Mouse (Mus musculus) kidney, postnatal 0 days (tissue): ENCODE measurements around the gene Fn1. TPM values are rescaled to one million over a fixed set of nuclear protein-coding genes. Genes with fewer than 3 reads are reported as not detected.

ENCODE experiments used
- ATAC-seq: fragments of 200-750 bp; cut with Nextera tagmentation; replicated peaks from 2 replicates; pipeline ENCODE4 v1.8.0; 2017; ENCODE audit warnings: low read depth, moderate number of reproducible peaks, moderate TSS enrichment, moderate library complexity; ENCODE audit not compliant: low FRiP score
- DNase-seq: peaks from one replicate; pipeline ENCODE4 v3.0.0-alpha.2; 2016; ENCODE audit warnings: low spot score
- H3K27ac ChIP-seq: fragments of 300-500 bp; sonication (generic); 2 replicates; pipeline ENCODE4 v1.5.1; 2014; ENCODE audit warnings: mild to moderate bottlenecking
- H3K27me3 ChIP-seq: fragments of 300-500 bp; sonication (generic); 2 replicates; pipeline ENCODE4 v1.6.1; 2014; ENCODE audit warnings: low read length, mixed read lengths; ENCODE audit not compliant: insufficient read depth
- H3K36me3 ChIP-seq: fragments of 300-500 bp; sonication (generic); 2 replicates; pipeline ENCODE4 v1.6.1; 2014; ENCODE audit warnings: low read length, mixed read lengths; ENCODE audit not compliant: insufficient read depth
- H3K4me1 ChIP-seq: fragments of 300-500 bp; sonication (generic); replicated peaks from 2 replicates; pipeline ENCODE4 v1.6.1; 2014; ENCODE audit warnings: antibody characterized with exemption, low read length, mixed read lengths; ENCODE audit not compliant: insufficient read depth
- H3K4me2 ChIP-seq: fragments of 300-500 bp; sonication (generic); 2 replicates; pipeline ENCODE4 v1.6.1; 2014; ENCODE audit warnings: mild to moderate bottlenecking, low read length, moderate library complexity, mixed read lengths
- H3K4me3 ChIP-seq: fragments of 300-500 bp; sonication (generic); replicated peaks from 2 replicates; pipeline ENCODE4 v1.5.1; 2014; ENCODE audit warnings: low read depth, low read length
- H3K9ac ChIP-seq: fragments of 300-500 bp; sonication (generic); 2 replicates; pipeline ENCODE4 v1.6.1; 2014; ENCODE audit warnings: low read depth, low read length
- H3K9me3 ChIP-seq: fragments of 300-500 bp; sonication (generic); replicated peaks from 2 replicates; pipeline ENCODE4 v1.6.1; 2016; ENCODE audit warnings: low read length, inconsistent platforms, mixed read lengths
- CTCF ChIP-seq: IDR thresholded peaks from 2 replicates; pipeline ENCODE4 v1.5.1; 2016; ENCODE audit warnings: antibody characterized with exemption, low read depth, mild to moderate bottlenecking, moderate library complexity
- WGBS: fragments of 180-500 bp; shearing (Covaris S2); extraction: QIAGEN DNeasy Blood & Tissue Kit; methylation state at CpG from one replicate; pipeline ENCODE4 v1.1.7; 2014; 5-methylcytosine and 5-hydroxymethylcytosine counted together
- polyA plus RNA-seq: library from polyadenylated mRNA; unstranded; fragments of >200 nt; fragmentation: Nextera tagmentation; extraction: Ambion mirVana; gene quantifications from 2 replicates; pipeline ENCODE4 v1.2.1, GENCODE M21; 2015

Fn1 gene
- polyA plus RNA-seq, 1 experiment from 2014 or later: 89.5 TPM

- TF ChIP-seq CTCF: no peak
- Histone ChIP-seq H3K27ac (no peak overlapping the region), H3K9me3 (no peaks in the 10 kb centered on the region), H3K4me2 (no peak overlapping the region), H3K9ac (no peak overlapping the region), H3K36me3 (peaks cover 22% of the 10 kb centered on the region; the same call in 1 of the 2 replicates), H3K27me3 (no peaks in the 10 kb centered on the region), H3K4me1 (0 out of 2 replicates have a peak, but pooled peaks cover 3% of the 10 kb centered on the region), H3K4me3 (no peak overlapping the region)
- DNase-seq (no peak), ATAC-seq (no peak)
- 65% methylated on average over 3 of the region's 3 CpGs for WGBS
Measured at GRCm38 (mm10) chr1:71645999-71646398, 7.0 kb downstream of the Fn1 start.

GRCm38 (mm10) chr1:71645466-71645865 is 7.5 kb downstream of the Fn1 start:
- DNase-seq (no peak), ATAC-seq (no peak)
- Histone ChIP-seq H3K9ac (no peak overlapping the region), H3K27me3 (no peaks in the 10 kb centered on the region), H3K9me3 (no peaks in the 10 kb centered on the region), H3K4me3 (no peak overlapping the region), H3K4me1 (no peaks in the 10 kb centered on the region), H3K36me3 (peaks cover 22% of the 10 kb centered on the region; the same call in 1 of the 2 replicates), H3K27ac (no peak overlapping the region), H3K4me2 (no peak overlapping the region)
- 86% methylated on average over 13 of the region's 13 CpGs for WGBS
- TF ChIP-seq CTCF: no peak

DNA sequence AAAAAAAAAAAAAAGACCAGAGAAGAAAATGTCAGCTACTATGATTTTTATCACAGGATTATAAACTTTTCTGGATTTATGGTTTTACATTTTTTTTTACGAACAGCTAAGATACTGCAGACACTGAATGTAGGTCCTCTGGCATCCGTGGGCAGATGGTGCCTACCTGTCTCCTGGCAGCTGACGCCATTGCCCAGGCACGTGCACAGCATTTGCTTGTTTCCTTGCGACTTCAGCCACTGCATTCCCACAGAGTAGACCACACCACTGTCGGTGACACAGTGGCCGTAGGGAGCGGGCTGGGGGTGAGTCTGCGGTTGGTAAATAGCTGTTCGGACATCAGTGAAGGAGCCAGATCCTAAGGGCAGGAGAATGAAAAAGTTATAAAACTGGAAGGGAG is 10.2 kb downstream of the Fn1 start:
- Histone ChIP-seq H3K4me2 (no peak overlapping the region), H3K9me3 (no peaks in the 10 kb centered on the region), H3K4me3 (no peak overlapping the region), H3K36me3 (peaks cover 26% of the 10 kb centered on the region; the same call in 1 of the 2 replicates), H3K27ac (no peak overlapping the region), H3K4me1 (no peaks in the 10 kb centered on the region), H3K27me3 (no peaks in the 10 kb centered on the region), H3K9ac (no peak overlapping the region)
- no peak for ATAC-seq
- DNase-seq: no peak
- TF ChIP-seq CTCF: no peak
- WGBS: 97% methylated on average over 10 of the region's 10 CpGs

DNA sequence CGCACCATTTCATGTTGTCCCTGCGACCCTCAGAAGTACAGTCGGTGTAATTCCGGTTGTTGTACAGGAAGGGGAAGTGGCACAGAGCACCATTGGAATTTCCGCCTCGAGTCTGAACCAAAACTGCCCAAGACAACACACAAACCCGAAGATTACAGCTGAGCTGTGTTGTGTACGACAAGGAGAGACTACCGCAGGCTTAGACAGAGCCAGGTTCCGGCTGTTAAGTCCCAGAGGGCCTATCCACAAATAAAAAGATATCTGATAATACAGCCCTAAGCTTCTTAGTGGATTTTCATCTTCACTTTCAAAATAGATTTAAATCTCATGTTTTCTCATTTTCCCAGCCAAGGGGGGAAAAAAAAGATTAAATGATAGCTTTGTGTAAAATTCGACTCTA is 11.8 kb downstream of the Fn1 start:
- Histone ChIP-seq H3K9me3 (no peaks in the 10 kb centered on the region), H3K4me3 (no peak overlapping the region), H3K4me1 (no peaks in the 10 kb centered on the region), H3K27ac (no peak overlapping the region), H3K9ac (no peak overlapping the region), H3K4me2 (no peak overlapping the region), H3K27me3 (no peaks in the 10 kb centered on the region), H3K36me3 (peaks cover 35% of the 10 kb centered on the region)
- ATAC-seq (no peak), DNase-seq (no peak)
- WGBS: 88% methylated on average over 11 of the region's 11 CpGs
- TF ChIP-seq CTCF: no peak

DNA sequence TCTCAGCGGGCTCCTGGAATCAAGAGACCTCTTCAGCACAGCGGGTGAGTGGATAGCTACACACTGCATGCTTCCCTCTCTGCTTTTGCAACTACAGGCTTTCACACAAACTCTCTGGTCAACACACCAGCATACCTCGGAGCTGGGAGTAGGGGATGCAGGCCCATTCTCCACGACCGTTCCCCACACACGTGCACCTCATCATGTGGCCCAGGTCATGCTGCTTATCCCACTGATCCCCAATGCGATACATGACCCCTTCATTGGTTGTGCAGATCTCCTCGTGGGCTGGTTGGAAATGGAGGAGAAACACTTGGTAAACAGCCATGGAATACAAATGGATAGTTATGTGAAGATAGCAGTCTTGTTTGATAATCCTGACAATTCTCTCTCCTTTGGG is 12.8 kb downstream of the Fn1 start:
- H3K9me3 ChIP-seq: no peaks in the 10 kb centered on the region
- no peaks in the 10 kb centered on the region for H3K4me1 ChIP-seq
- H3K27me3 ChIP-seq: no peaks in the 10 kb centered on the region
- no peak overlapping the region for H3K9ac ChIP-seq
- 94% methylated on average over 8 of the region's 8 CpGs for WGBS
- H3K4me3 ChIP-seq: no peak overlapping the region
- ATAC-seq: no peak
- peaks cover 33% of the 10 kb centered on the region for H3K36me3 ChIP-seq
- no peak overlapping the region for H3K27ac ChIP-seq
- H3K4me2 ChIP-seq: no peak overlapping the region
- DNase-seq: no peak
- TF ChIP-seq CTCF: no peak

GRCm38 (mm10) chr1:71636665-71637064 is 16.3 kb downstream of the Fn1 start:
- TF ChIP-seq CTCF: no peak
- no peaks in the 10 kb centered on the region for H3K4me1 ChIP-seq
- H3K27ac ChIP-seq: no peak overlapping the region
- no peak overlapping the region for H3K9ac ChIP-seq
- ATAC-seq: no peak
- peaks cover 22% of the 10 kb centered on the region for H3K36me3 ChIP-seq
- no peak for DNase-seq
- no peak overlapping the region for H3K4me3 ChIP-seq
- H3K4me2 ChIP-seq: no peak overlapping the region
- no peaks in the 10 kb centered on the region for H3K9me3 ChIP-seq
- H3K27me3 ChIP-seq: no peaks in the 10 kb centered on the region
- WGBS: 90% methylated on average over 4 of the region's 4 CpGs

GRCm38 (mm10) chr1:71636116-71636515 is 16.9 kb downstream of the Fn1 start:
- Histone ChIP-seq H3K4me3 (no peak overlapping the region), H3K4me1 (no peaks in the 10 kb centered on the region), H3K27me3 (no peaks in the 10 kb centered on the region), H3K9ac (no peak overlapping the region), H3K36me3 (peaks cover 19% of the 10 kb centered on the region), H3K9me3 (no peaks in the 10 kb centered on the region), H3K4me2 (no peak overlapping the region), H3K27ac (no peak overlapping the region)
- DNase-seq (no peak), ATAC-seq (no peak)
- 88% methylated on average over 5 of the region's 5 CpGs for WGBS
- TF ChIP-seq CTCF: no peak
